Mouse (Mus musculus) heart, embryonic 16.5 days (tissue): Measurements from ENCODE around the gene Gm42791. TPM values are rescaled to one million over a fixed set of nuclear protein-coding genes. Genes with fewer than 3 reads are reported as not detected.

ENCODE experiments used
- ATAC-seq: fragments of 200-750 bp; cut with Nextera tagmentation; replicated peaks from 2 replicates; pipeline ENCODE4 v1.8.0; 2017; ENCODE audit warnings: moderate number of reproducible peaks; ENCODE audit not compliant: insufficient read depth, low FRiP score; ENCODE audit errors: extremely low read depth
- H3K27ac ChIP-seq: fragments of 300-500 bp; sonication (generic); 2 replicates; pipeline ENCODE4 v1.5.1; 2014; ENCODE audit warnings: mild to moderate bottlenecking, low read length, control low read depth, moderate library complexity
- H3K27me3 ChIP-seq: fragments of 300-500 bp; sonication (generic); 2 replicates; pipeline ENCODE4 v1.6.1; 2014; ENCODE audit warnings: low read length, mixed read lengths; ENCODE audit not compliant: control insufficient read depth, insufficient read depth
- H3K36me3 ChIP-seq: fragments of 300-500 bp; sonication (generic); 2 replicates; pipeline ENCODE4 v1.6.1; 2014; ENCODE audit not compliant: control insufficient read depth, insufficient read depth
- H3K4me1 ChIP-seq: fragments of 300-500 bp; sonication (generic); 2 replicates; pipeline ENCODE4 v1.6.1; 2014; ENCODE audit warnings: low read length, mixed read lengths; ENCODE audit not compliant: control insufficient read depth, insufficient read depth
- H3K4me2 ChIP-seq: fragments of 300-500 bp; sonication (generic); 2 replicates; pipeline ENCODE4 v1.6.1; 2014; ENCODE audit warnings: low read depth, mild to moderate bottlenecking, control low read depth, low read length
- H3K4me3 ChIP-seq: fragments of 300-500 bp; sonication (generic); 2 replicates; pipeline ENCODE4 v1.5.1; 2014; ENCODE audit warnings: mild to moderate bottlenecking, control low read depth, low read length
- H3K9ac ChIP-seq: fragments of 300-500 bp; sonication (generic); 2 replicates; pipeline ENCODE4 v1.6.1; 2014; ENCODE audit warnings: low read length, control low read depth
- H3K9me3 ChIP-seq: fragments of 300-500 bp; sonication (generic); replicated peaks from 2 replicates; pipeline ENCODE4 v1.6.1; 2016; ENCODE audit warnings: low read length; ENCODE audit not compliant: control insufficient read depth
- WGBS: fragments of 180-500 bp; shearing (Covaris S2); extraction: QIAGEN DNeasy Blood & Tissue Kit; methylation state at CpG from one replicate; pipeline ENCODE4 v1.1.7; 2014; 5-methylcytosine and 5-hydroxymethylcytosine counted together
- polyA plus RNA-seq: library from polyadenylated mRNA; unstranded; fragments of >200 nt; fragmentation: Nextera tagmentation; extraction: Ambion mirVana; gene quantifications from 2 replicates; pipeline ENCODE4 v1.2.1, GENCODE M21; 2015

Gm42791 gene
- polyA plus RNA-seq, 1 experiment from 2014 or later: not detected

- Histone ChIP-seq H3K36me3 (peaks cover 12% of the 10 kb centered on the region; the same call in 1 of the 2 replicates), H3K27me3 (no peaks in the 10 kb centered on the region), H3K27ac (peak overlapping the region; percentile 61; the same call in 1 of the 2 replicates), H3K9ac (peak overlapping the region; percentile 38; the same call in 1 of the 2 replicates), H3K4me2 (no peak overlapping the region; the same call in 1 of the 2 replicates), H3K4me1 (peaks cover 24% of the 10 kb centered on the region), H3K9me3 (no peaks in the 10 kb centered on the region), H3K4me3 (no peak overlapping the region)
- 37% methylated on average over 17 of the region's 17 CpGs for WGBS
- no peak for ATAC-seq
Observed at GRCm38 (mm10) chr5:148908191-148909056, 86.5 kb downstream of the Gm42791 start.

GRCm38 (mm10) chr5:148906305-148906704 lies 88.6 kb downstream of the Gm42791 start:
- Histone ChIP-seq H3K4me1 (peaks cover 22% of the 10 kb centered on the region), H3K27me3 (no peaks in the 10 kb centered on the region), H3K9me3 (no peaks in the 10 kb centered on the region), H3K4me3 (no peak overlapping the region), H3K36me3 (peaks cover 8% of the 10 kb centered on the region; the same call in 1 of the 2 replicates), H3K27ac (no peak overlapping the region), H3K9ac (no peak overlapping the region), H3K4me2 (no peak overlapping the region)
- ATAC-seq: no peak
- WGBS: 83% methylated on average over 4 of the region's 4 CpGs

DNA sequence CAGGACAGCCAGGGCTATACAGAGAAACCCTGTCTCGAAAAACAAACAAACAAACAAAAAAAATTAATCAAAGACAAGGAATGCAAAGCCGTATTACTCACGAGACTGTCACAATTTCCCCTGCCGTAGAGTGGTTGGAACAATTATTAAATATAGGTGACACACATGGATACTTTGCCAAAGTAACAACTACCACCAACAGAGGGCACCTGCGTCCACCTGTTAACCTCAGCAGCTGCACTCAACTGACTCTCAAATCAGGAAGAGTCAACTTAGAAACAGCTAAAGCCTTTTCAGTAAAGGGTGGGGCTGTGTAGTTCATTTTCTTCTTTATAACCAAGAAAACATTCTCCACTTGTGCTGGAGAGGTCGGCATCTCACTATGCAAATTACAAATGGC lies 90.1 kb downstream of the Gm42791 start:
- no peak overlapping the region for H3K9ac ChIP-seq
- peaks cover 8% of the 10 kb centered on the region; the same call in 1 of the 2 replicates for H3K36me3 ChIP-seq
- no peak overlapping the region for H3K27ac ChIP-seq
- no peak overlapping the region for H3K4me2 ChIP-seq
- WGBS: 69% methylated on average over 6 of the region's 6 CpGs
- H3K4me3 ChIP-seq: no peak overlapping the region
- H3K27me3 ChIP-seq: no peaks in the 10 kb centered on the region
- H3K9me3 ChIP-seq: no peaks in the 10 kb centered on the region
- ATAC-seq: no peak
- H3K4me1 ChIP-seq: peaks cover 21% of the 10 kb centered on the region

GRCm38 (mm10) chr5:148899361-148899760 lies 95.6 kb downstream of the Gm42791 start:
- Histone ChIP-seq H3K27me3 (no peaks in the 10 kb centered on the region), H3K4me2 (no peak overlapping the region), H3K4me1 (peaks cover 10% of the 10 kb centered on the region), H3K36me3 (peaks cover 14% of the 10 kb centered on the region), H3K9ac (no peak overlapping the region), H3K27ac (no peak overlapping the region), H3K4me3 (no peak overlapping the region), H3K9me3 (no peaks in the 10 kb centered on the region)
- ATAC-seq: no peak
- 93% methylated on average over 7 of the region's 7 CpGs for WGBS

DNA sequence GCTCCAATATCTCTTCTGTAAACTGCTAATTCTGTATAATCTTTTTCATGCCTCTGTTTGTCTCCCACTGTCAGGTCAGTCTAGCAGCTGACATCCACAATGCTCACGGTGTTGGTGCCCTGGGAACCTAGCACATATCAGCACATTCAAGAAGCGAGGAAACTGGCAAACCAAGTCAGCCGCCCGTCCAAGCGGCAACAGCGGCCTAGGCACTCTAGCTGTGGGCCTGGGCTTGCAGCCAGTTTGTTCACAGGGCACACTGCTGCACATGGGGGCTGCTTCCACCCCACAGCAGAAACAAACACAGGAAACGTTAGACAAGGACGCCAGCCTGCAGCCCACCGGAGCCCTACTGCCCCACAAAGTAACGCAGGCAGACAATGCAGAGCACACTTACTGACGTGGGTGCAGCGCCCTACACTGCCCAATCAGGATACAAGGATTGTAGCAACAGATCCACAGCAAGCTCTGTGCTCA lies 97.0 kb downstream of the Gm42791 start:
- ATAC-seq: peak; percentile 35
- Histone ChIP-seq H3K36me3 (peaks cover 12% of the 10 kb centered on the region), H3K4me3 (no peak overlapping the region), H3K27me3 (no peaks in the 10 kb centered on the region), H3K9me3 (no peaks in the 10 kb centered on the region), H3K4me1 (peaks cover 10% of the 10 kb centered on the region), H3K27ac (peak overlapping the region; percentile 36), H3K9ac (no peak overlapping the region), H3K4me2 (no peak overlapping the region)
- 47% methylated on average over 12 of the region's 12 CpGs for WGBS

DNA sequence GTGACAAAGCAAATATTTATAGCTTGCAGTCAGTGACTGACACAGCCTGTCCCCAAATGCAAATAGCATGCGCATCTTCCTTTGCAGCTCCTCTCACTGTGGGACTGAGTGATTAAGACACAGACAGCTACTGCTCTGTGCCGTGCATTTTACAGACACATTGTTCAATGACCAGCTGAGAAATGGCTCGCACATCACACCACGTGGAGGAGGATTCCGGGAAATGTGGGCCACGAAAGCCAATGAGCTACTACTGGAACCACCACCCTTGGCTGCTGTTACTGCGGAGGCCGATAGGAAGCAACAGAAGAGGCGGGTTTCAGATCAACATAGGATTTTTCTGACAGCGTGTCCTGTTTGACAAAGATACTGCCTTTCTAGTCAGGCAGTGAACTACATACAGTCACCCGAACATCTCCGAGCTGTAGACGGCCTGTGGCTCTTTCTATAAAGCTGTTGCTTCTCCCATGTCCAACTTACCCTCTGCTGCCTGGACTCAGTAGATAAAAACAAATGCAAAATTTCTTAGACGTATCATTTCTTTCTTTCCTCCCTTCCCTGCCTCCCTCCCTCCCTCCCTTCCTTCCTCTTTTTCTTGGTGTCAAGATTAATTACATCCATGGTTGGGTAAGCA lies 97.8 kb downstream of the Gm42791 start:
- ATAC-seq: no peak
- Histone ChIP-seq H3K4me1 (peaks cover 10% of the 10 kb centered on the region), H3K4me2 (no peak overlapping the region), H3K4me3 (no peak overlapping the region), H3K27ac (0 out of 2 replicates have a peak overlapping the region, but pooled peaks have one; percentile 27), H3K9me3 (no peaks in the 10 kb centered on the region), H3K36me3 (peaks cover 18% of the 10 kb centered on the region), H3K27me3 (no peaks in the 10 kb centered on the region), H3K9ac (no peak overlapping the region)
- 64% methylated on average over 14 of the region's 14 CpGs for WGBS

DNA sequence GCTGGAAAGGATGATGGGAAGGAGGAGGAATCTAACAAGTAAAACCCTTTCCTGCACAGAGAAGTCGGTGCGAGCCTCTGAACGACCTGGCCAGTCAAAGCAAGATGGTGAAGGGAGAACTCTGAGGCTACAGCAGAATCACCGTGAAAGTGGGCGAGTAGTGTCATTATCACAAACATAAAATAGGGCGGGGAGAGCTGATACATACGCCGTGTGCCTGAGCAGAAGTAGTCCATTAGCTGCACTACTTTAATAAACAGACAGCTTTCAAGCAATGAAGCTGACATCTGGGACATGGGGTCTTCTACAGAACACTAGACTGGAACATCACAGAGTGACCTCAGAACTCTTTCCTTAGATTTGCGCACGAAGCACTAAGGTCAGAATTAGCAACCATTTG lies 98.4 kb downstream of the Gm42791 start:
- no peak overlapping the region for H3K4me2 ChIP-seq
- H3K4me1 ChIP-seq: peaks cover 10% of the 10 kb centered on the region
- no peak for ATAC-seq
- peaks cover 20% of the 10 kb centered on the region for H3K36me3 ChIP-seq
- no peak overlapping the region for H3K27ac ChIP-seq
- 79% methylated on average over 10 of the region's 10 CpGs for WGBS
- no peak overlapping the region for H3K9ac ChIP-seq
- no peak overlapping the region for H3K4me3 ChIP-seq
- no peaks in the 10 kb centered on the region for H3K9me3 ChIP-seq
- no peaks in the 10 kb centered on the region for H3K27me3 ChIP-seq

DNA sequence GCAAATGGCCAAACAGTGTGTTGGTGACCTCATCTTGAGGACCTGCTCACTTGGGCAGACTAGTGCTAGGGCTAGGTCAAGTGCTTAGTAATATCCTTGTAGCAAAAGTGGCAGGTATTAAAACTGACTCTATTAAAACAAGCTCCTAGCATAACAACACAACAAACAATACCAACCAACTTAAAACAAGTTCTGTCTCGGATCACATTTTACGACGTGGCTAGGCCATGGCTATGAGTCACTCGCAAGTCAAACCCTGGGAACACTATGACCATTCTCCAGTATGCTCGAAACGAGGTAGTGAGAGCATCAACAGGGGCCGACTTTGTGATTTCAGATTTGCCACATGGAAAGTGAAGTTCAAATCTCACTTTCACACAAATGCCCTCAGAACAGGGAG lies 99.1 kb downstream of the Gm42791 start:
- Histone ChIP-seq H3K4me3 (no peak overlapping the region), H3K27ac (no peak overlapping the region), H3K36me3 (peaks cover 25% of the 10 kb centered on the region), H3K4me2 (no peak overlapping the region), H3K27me3 (no peaks in the 10 kb centered on the region), H3K9ac (no peak overlapping the region), H3K9me3 (no peaks in the 10 kb centered on the region), H3K4me1 (peaks cover 10% of the 10 kb centered on the region)
- ATAC-seq: no peak
- 88% methylated on average over 7 of the region's 7 CpGs for WGBS

DNA sequence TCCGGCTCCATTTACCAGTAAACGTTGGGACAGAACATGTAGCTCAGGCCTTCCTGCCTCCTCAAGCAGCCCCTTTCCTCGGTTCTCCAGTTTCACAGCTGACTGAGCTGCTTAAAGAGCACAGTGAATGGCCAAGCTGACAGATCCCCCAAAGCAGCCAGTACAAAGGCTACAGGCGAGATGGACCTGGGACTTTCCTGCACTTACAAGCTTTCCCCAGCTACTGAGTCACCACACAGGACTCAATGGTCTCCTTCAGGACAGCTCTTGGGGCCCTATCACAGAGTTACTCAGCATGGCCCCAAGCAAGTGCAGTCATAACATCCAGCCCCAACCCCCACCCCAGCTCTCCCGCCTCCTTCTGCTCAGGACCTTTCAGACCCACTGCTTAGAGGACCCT lies 99.9 kb downstream of the Gm42791 start:
- H3K27ac ChIP-seq: no peak overlapping the region
- no peaks in the 10 kb centered on the region for H3K27me3 ChIP-seq
- H3K4me1 ChIP-seq: peaks cover 10% of the 10 kb centered on the region
- H3K4me2 ChIP-seq: no peak overlapping the region
- H3K36me3 ChIP-seq: peaks cover 32% of the 10 kb centered on the region
- H3K9me3 ChIP-seq: no peaks in the 10 kb centered on the region; the same call in 1 of the 2 replicates
- no peak overlapping the region for H3K4me3 ChIP-seq
- ATAC-seq: no peak
- whole genome bisulfite sequencing: 64% methylated on average over 5 of the region's 5 CpGs
- H3K9ac ChIP-seq: no peak overlapping the region
